Mouse (Mus musculus) brain, adult 10 weeks (tissue): ENCODE data around the gene Ypel2. TPM values are rescaled to one million over a fixed set of nuclear protein-coding genes. Genes with fewer than 3 reads are reported as not detected.

Experiments used
- polyA plus RNA-seq: library from polyadenylated mRNA; stranded (reverse); fragments of 350-450 nt; fragmentation: Illumina TruSeq; extraction: RNeasy Lipid Tissue Mini Kit (QIAGEN cat#74804); gene quantifications from one replicate; pipeline ENCODE4 v1.2.3, GENCODE M21; 2015; ENCODE audit warnings: low read depth, low replicate concordance

Gene Ypel2
- 26.3 TPM for polyA plus RNA-seq

DNA sequence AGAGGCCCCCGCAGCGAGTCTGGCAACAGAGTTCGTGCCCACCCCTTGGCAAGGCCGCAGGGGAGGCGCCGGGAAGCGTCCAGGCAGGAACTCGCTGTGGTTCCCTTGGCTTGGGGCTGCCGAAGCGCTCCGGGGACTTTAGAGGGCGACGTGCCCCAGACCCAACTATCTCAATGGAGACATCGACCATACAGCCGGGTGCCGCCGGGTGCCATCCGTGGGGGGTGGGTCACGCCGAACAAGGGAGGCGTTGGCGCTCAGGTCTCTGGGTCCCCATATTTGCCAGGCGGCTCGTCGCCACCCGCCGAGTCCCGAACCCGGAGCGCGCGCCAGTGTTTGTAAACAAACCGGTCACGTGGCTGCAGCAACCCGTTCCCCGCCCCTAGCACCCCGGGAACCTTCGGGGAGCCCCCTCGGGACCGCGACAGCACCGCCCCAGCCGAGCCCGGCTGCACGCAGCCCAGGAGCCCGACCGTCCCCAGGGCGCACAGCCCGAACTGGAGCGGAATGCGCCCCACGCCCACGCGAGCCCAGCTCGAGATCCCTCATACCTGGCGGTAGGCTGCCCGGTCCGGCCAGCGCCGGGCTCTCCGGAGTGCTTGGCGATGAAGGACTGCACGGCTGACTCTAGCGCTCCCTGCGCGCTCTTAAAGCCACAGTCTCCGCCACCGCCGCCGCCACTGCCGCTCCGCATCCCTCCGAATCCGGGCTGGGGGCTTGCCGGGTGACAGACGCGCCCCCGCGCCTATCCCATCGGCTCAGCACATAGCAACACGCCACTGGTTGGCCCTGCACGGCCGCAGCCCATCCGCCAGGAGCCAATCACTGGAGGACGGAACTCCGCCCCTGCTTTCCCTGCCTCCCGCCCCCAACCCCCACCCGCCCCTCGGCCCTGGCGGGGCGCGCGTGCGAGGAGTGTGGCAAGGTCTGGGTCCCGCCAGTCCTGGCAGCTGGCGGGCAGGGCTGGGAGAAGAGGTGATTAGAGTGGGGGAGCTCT is at the start of gene Ypel2:
TSS of gene Ypel2 (minus strand) at position 667 of the 997 bp plus-strand sequence.

Other genes with a start within 250 kb of the Ypel2 start
- gene Cltc, start 236.1 kb downstream of the Ypel2 start, polyA plus RNA-seq: 355 TPM
- gene Dhx40, start 186.0 kb downstream of the Ypel2 start, polyA plus RNA-seq: 19.6 TPM
- 55.6 TPM for gene Gdpd1, start 80.4 kb upstream of the Ypel2 start, polyA plus RNA-seq
- 12.8 TPM for gene Smg8, start 93.1 kb upstream of the Ypel2 start, polyA plus RNA-seq
- gene Prr11, start 115.0 kb upstream of the Ypel2 start, polyA plus RNA-seq: 0.40 TPM
- 18.7 TPM for gene Ska2, start 115.5 kb upstream of the Ypel2 start, polyA plus RNA-seq
- 184 TPM for gene Trim37, start 133.4 kb upstream of the Ypel2 start, polyA plus RNA-seq